Mouse (Mus musculus) cerebellum, adult 9-11 months (tissue): ENCODE measurements around the gene Olfr70.

Experiments
- DNase-seq: peaks from one replicate; pipeline ENCODE4 v3.0.0; 2022

Gene Olfr70

GRCm38 (mm10) chr4:43700707-43701106 is at the start of gene Olfr70:
Olfr70 (minus strand) TSS chr4:43700807.
- DNase-seq: no peak

- no peak for DNase-seq
Observed at GRCm38 (mm10) chr4:43745187-43745586, 44.6 kb upstream of the Olfr70 start.

GRCm38 (mm10) chr4:43743099-43743498 is 42.5 kb upstream of the Olfr70 start:
- no peak for DNase-seq

- no peak for DNase-seq
Observed at GRCm38 (mm10) chr4:43742637-43743036, 42.0 kb upstream of the Olfr70 start.

GRCm38 (mm10) chr4:43741526-43741925 is 40.9 kb upstream of the Olfr70 start:
- no peak for DNase-seq

- DNase-seq: no peak
Observed at GRCm38 (mm10) chr4:43738989-43739674, 38.5 kb upstream of the Olfr70 start.

- no peak for DNase-seq
Observed at GRCm38 (mm10) chr4:43737144-43737543, 36.5 kb upstream of the Olfr70 start.

- no peak for DNase-seq
Observed at GRCm38 (mm10) chr4:43733186-43733585, 32.6 kb upstream of the Olfr70 start.

GRCm38 (mm10) chr4:43732171-43732570 is 31.6 kb upstream of the Olfr70 start:
- no peak for DNase-seq

GRCm38 (mm10) chr4:43730750-43731297 is 30.2 kb upstream of the Olfr70 start:
- no peak for DNase-seq

- no peak for DNase-seq
Observed at GRCm38 (mm10) chr4:43729794-43730550, 29.4 kb upstream of the Olfr70 start, which contains the start of gene Spaar. Spaar (plus strand) TSS chr4:43730034.

GRCm38 (mm10) chr4:43729126-43729525 is 28.5 kb upstream of the Olfr70 start:
- no peak for DNase-seq

- no peak for DNase-seq
Observed at GRCm38 (mm10) chr4:43728576-43728954, 28.0 kb upstream of the Olfr70 start.

- DNase-seq: no peak
Observed at GRCm38 (mm10) chr4:43727718-43728575, 27.3 kb upstream of the Olfr70 start.

- no peak for DNase-seq
Observed at GRCm38 (mm10) chr4:43726995-43727394, 26.4 kb upstream of the Olfr70 start, which contains the start of gene Hrct1. Hrct1 (plus strand) TSS chr4:43727188.

- DNase-seq: no peak
Observed at GRCm38 (mm10) chr4:43726228-43726993, 25.8 kb upstream of the Olfr70 start.

- no peak for DNase-seq
Observed at GRCm38 (mm10) chr4:43724764-43725163, 24.2 kb upstream of the Olfr70 start.

GRCm38 (mm10) chr4:43722191-43722590 is 21.6 kb upstream of the Olfr70 start:
- DNase-seq: no peak

GRCm38 (mm10) chr4:43720491-43721228 is 20.1 kb upstream of the Olfr70 start:
- DNase-seq: no peak

- no peak for DNase-seq
Observed at GRCm38 (mm10) chr4:43713652-43714219, 13.1 kb upstream of the Olfr70 start.

- peak; percentile 73 for DNase-seq
Observed at GRCm38 (mm10) chr4:43711821-43712220, 11.2 kb upstream of the Olfr70 start.
